Mouse (Mus musculus) brain, embryonic 14.5 days (tissue): ENCODE results near the gene Gmppb. TPM values are rescaled to one million over a fixed set of nuclear protein-coding genes. Genes with fewer than 3 reads are reported as not detected.

Experiments used
- DNase-seq: peaks from one replicate; pipeline ENCODE4 v3.0.0-alpha.2; 2011; ENCODE audit warnings: low read depth
- CTCF ChIP-seq: fragments of 200-500 bp; IDR thresholded peaks from 2 replicates; pipeline ENCODE4 v1.5.1; 2012; ENCODE audit warnings: inconsistent platforms, mild to moderate bottlenecking, moderate library complexity, borderline replicate concordance; ENCODE audit not compliant: insufficient read depth, insufficient read length; ENCODE audit errors: extremely low read depth
- POLR2A ChIP-seq: fragments of 200-500 bp; IDR thresholded peaks from 2 replicates; pipeline ENCODE4 v1.6.1; 2012; ENCODE audit warnings: mild to moderate bottlenecking, inconsistent platforms, borderline replicate concordance; ENCODE audit not compliant: poor library complexity, insufficient read depth, insufficient read length, severe bottlenecking; ENCODE audit errors: extremely low read depth
- polyA plus RNA-seq: library from polyadenylated mRNA; depleted of rRNA; stranded (reverse); fragments of >200 nt; gene quantifications from 2 replicates; pipeline ENCODE4 v1.2.3, GENCODE M21; 2012

Gmppb gene
- polyA plus RNA-seq, 1 experiment, result 15.7 TPM

DNA sequence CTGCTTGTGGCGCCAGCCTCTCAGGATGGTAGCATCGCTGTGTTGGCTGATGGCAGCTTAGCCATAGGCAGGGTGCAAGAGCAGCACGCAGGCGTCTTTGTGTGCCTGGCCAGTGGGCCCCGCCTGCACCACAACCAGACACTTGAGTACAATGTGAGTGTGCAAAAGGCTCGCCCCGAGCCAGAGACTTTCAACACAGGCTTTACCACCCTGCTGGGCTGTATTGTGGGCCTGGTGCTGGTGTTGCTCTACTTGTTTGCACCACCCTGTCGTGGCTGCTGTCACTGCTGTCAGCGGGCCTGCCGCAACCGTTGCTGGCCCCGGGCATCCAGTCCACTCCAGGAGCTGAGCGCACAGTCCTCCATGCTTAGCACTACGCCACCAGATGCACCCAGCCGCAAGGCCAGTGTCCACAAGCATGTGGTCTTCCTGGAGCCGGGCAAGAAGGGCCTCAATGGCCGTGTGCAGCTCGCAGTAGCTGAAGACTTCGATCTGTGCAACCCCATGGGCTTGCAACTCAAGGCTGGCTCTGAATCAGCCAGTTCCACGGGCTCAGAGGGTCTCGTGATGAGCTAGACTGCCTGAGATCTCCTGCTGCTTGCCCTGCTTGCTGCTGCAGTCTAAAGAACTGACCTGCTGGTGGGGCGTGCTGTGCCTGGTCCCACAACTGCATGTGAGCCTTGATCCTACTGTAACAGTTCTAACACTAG is 5.4 kb downstream of the Gmppb start:
- DNase-seq, result no peak
- TF ChIP-seq CTCF (no peak), POLR2A (no peak)

GRCm38 (mm10) chr9:108055061-108055460 is 6.0 kb downstream of the Gmppb start:
- no peak for DNase-seq
- TF ChIP-seq POLR2A (no peak), CTCF (no peak)

DNA sequence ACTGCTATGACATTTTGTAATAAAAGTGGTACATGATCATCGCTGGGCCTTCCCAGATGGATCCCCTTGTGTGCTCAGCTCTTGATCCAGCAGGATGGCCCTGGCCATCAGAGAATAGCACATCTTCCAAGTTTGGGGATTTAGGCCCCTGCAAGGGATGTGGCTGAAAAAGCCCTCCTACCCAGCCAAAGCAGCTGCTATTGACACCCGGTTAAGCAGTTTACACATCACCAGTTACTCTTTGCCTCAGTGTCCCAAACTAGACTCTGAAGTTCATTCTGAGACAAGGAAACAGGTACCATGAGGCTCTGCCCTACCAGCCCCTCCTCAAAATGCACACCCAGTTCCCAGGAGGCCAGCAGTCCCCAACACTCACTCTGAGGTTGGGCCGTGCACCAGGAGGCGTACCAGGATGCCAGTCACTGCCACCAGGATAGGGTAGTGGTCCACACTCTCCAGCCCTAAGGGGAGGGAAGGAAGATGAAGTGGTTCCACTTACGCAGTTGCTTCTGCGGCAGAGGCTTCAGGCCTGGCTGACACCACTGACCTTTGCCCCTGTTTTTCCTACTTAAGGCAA is 6.7 kb downstream of the Gmppb start:
- TF ChIP-seq POLR2A (no peak), CTCF (no peak)
- no peak for DNase-seq

GRCm38 (mm10) chr9:108056361-108057261 is 7.6 kb downstream of the Gmppb start:
- no peak for DNase-seq

DNA sequence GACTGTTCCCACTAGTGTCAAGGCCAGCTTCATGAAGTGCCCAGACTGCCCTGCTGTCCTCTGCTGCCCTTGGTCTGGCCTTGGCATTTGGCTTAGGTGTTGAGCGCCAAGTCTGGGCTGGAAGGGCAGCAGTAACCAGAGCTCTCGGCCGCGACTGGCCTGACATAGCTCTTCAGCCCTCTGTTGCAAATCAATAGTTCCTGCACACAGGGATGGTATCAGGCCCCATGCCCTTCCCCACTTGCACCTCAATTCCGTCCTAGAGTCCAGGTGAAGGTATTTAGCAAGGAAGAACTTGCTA is 8.2 kb downstream of the Gmppb start:
- TF ChIP-seq POLR2A (no peak), CTCF (no peak)
- no peak for DNase-seq

More at GRCm38 (mm10) chr9:108056361-108057261, 7.6 kb downstream of the Gmppb start:
- TF ChIP-seq POLR2A (no peak), CTCF (no peak)

- TF ChIP-seq POLR2A, result no peak
- TF ChIP-seq CTCF, result no peak
- DNase-seq, result no peak
Measured at GRCm38 (mm10) chr9:108058291-108058690, 9.2 kb downstream of the Gmppb start.

DNA sequence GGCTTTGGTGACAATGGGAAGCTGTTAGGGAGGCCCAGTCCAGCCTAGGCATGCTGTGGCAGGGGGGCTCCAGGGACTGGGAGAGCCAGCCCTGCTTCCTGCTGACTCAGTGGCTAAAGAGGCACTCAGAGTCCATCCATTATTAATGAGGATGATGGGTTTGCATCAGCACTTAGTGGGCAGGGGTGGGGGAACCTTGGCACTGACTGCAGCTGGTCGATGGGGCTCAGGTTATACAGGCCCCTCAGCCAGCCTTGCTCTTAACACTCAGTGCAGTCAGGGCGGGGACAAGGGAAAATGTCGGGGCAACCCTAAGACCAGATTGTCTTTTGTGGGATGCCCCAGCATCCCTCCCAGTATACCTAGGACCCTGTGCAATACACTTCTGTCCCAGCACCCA is 13.1 kb downstream of the Gmppb start:
- no peak for DNase-seq
- TF ChIP-seq CTCF (no peak), POLR2A (no peak)

GRCm38 (mm10) chr9:108063361-108063760 is 14.3 kb downstream of the Gmppb start:
- TF ChIP-seq CTCF (no peak), POLR2A (no peak)
- DNase-seq, result no peak

- DNase-seq, result peak; percentile 55
- no peak for TF ChIP-seq POLR2A
- TF ChIP-seq CTCF, result peak; percentile 75
Measured at GRCm38 (mm10) chr9:108065491-108066011, 16.5 kb downstream of the Gmppb start.

GRCm38 (mm10) chr9:108067199-108067598 is 18.2 kb downstream of the Gmppb start:
- TF ChIP-seq CTCF (no peak), POLR2A (no peak)
- no peak for DNase-seq

DNA sequence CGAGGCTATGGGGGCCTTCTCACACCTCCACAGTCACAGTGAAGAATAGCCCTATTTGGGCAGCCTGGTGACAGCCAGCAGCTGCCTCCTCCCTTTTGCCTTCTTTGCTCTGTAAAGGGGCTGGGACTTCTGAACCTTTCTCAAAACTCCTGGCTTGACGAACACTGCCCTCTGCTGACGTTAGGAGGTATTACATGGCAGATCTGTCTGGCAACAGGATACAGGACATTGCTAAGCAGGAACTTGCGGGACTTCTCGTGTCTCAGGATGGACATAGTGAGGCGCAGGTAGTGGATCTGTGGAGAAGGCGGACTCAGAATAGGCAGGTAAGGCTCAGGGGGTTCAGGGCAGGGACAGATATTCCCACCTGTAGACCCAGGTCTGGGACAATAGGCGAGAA is 18.9 kb downstream of the Gmppb start:
- TF ChIP-seq POLR2A (no peak), CTCF (peak; percentile 89)
- peak; percentile 91 for DNase-seq

DNA sequence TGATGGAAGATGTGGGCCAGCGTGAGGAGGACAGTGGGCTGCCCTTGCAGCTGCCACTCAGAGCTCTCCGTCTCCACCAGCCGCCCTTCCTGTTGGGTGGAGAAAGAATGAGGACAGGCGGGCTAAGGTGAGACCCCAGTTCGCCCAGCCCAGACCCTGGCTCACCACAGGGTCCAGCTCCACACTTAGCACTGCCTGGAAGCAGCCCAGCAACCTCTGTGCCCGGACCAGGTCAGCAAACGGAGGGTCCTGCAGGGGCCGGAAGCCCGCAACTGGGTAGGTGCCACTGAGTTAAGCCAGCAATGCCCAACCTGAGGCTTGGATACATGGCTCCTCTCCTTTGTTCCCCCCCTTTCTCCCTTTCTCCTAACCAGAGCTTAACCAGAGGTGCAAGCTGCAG is 20.0 kb downstream of the Gmppb start:
- DNase-seq, result no peak
- TF ChIP-seq CTCF (no peak), POLR2A (no peak)
